Mouse (Mus musculus) embryonic stem cell, embryonic (primary cell): ENCODE results near the gene Slc6a8.

Source experiments
- CTCF ChIA-PET, 4 experiments: fragments of 300-600 bp in 2 of 4; fragments of 350-600 bp in 2 of 4; sonication (Branson Sonifier 250); formaldehyde crosslinking; loops; one replicate each; lab custom pipeline; 2022; ENCODE audit warnings: inconsistent platforms in 2 of 4; lab: Charles Lee
- POLR2A ChIA-PET, 4 experiments: fragments of 300-600 bp in 2 of 4; fragments of 350-600 bp in 2 of 4; sonication (Branson Sonifier 250); formaldehyde crosslinking; loops; one replicate each; lab custom pipeline; 2022; ENCODE audit warnings: antibody characterized with exemption in 4 of 4, inconsistent platforms in 1 of 4; lab: Charles Lee

The Slc6a8 gene

DNA sequence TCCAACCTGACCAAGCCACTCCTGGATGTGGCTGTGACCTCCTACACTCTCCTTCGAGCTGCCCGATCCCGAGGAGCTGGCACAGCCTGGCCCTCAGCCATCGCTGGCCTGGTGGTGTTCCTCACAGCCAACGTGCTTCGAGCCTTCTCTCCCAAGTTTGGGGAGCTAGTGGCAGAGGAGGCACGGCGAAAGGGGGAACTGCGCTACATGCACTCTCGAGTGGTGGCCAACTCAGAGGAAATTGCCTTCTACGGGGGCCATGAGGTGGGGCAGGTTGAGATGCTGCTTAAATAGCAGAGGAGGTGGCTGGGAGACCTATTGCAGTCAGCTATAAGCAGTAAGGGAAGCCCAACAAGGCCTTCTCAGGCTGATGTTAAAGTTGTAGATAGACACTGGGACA lies 44.7 kb downstream of the Slc6a8 start:
- POLR2A ChIA-PET, result interaction anchor here in 3 of 4 experiments (0.6 to 5.1 kb wide), 16 partner anchors 16 to 244 kb away, joined by 3 to 25 read pairs (median 4); partner anchors contain the start of genes Renbp (in 2 of the 3), Idh3g (in 1 of the 3), Plxnb3 (in 1 of the 3) and Srpk3 (in 1 of the 3)
- CTCF ChIA-PET, result no interaction called here

DNA sequence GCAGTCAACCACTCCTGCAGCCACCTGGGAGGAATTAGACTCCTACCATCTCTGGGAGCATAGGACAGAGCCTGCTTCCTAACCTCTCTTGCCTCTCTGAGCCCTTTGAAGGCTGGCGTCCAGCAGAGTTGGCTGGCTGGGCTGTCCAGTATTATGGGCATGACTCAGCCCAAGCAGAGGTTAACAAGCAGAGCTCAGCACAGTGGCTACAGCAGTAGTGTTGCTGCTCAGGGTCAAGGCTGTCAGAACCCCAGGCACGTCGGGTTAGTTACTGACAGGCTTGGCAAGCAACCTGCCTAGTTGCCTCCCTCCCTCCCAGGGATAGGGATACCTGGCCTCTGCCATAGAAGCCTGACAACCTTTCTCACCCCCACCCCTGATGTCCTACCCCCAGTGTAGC lies 45.3 kb downstream of the Slc6a8 start:
- ChIA-PET CTCF (no interaction called here), POLR2A (interaction anchor here in 2 of 4 experiments (0.7 to 5.1 kb wide), 11 partner anchors 15 to 212 kb away, joined by 3 to 25 read pairs (median 4); partner anchors contain the start of genes Renbp (in 2 of the 2), Idh3g (in 1 of the 2), Plxnb3 (in 1 of the 2) and Srpk3 (in 1 of the 2))

- CTCF ChIA-PET, result no interaction called here
- POLR2A ChIA-PET, result interaction anchor here in 2 of 4 experiments (1.2 to 5.1 kb wide), 4 partner anchors 14 to 212 kb away, joined by 3 to 24 read pairs (median 4); partner anchors contain the start of gene Renbp (in 1 of the 2)
These were observed 45.9 kb downstream of the Slc6a8 start for GRCm38 (mm10) chrX:73718686-73719362.

DNA sequence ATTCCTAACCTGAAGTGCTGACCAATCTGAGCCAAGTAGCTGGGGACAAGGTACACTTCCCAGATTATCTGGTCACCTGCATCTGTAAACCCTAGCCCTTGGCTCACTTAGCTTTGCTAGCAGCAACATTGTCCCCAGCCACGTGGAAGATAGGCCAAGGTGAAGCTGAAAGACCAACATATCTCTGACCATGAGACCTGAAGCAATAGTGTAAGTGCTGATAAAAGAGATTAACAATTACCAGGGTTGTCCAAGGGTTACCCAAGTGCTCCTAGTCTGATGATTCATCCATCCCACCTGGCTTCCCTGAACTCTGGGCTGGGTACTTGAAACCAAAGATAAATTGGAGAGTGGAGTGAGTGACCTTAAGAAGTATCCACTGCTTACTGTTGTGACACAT lies 58.0 kb downstream of the Slc6a8 start:
- ChIA-PET POLR2A (interaction anchor here in 1 of 4 experiments (0.9 to 1.2 kb wide), 2 partner anchors 44 to 236 kb away, joined by 3 to 4 read pairs; no protein-coding TSS in a partner anchor), CTCF (no interaction called here)
